Mouse (Mus musculus): Measurements from ENCODE around the gene Uncx. TPM values are rescaled to one million over a fixed set of nuclear protein-coding genes. Genes with fewer than 3 reads are reported as not detected.

Uncx gene
- total RNA-seq, 2 experiments from 2014 or later, result not detected

Other genes with a start within 250 kb of the Uncx start
- 10 to 100 TPM in 1 of 2 experiments, 1 to 10 TPM in 1; 4.5 to 11.6 TPM for gene Adap1, start 217.9 kb upstream of the Uncx start, total RNA-seq (2021)
- gene Cox19, start 192.1 kb upstream of the Uncx start, total RNA-seq (2021), result 100 to 1,000 TPM in 1 of 2 experiments, 10 to 100 TPM in 1; 75.7 to 130 TPM
- gene Cyp2w1, start 190.9 kb upstream of the Uncx start, total RNA-seq (2021), result not detected
- gene Gpr146, start 165.8 kb upstream of the Uncx start, total RNA-seq (2021), result 10 to 100 TPM; 11.0 to 23.9 TPM
- under 1 TPM; 0.53 to 0.93 TPM for gene C130050O18Rik, start 138.2 kb upstream of the Uncx start, total RNA-seq (2021)
- gene Gper1, start 120.3 kb upstream of the Uncx start, total RNA-seq (2021), result 1 to 10 TPM; 3.3 to 4.9 TPM
- gene 3110082I17Rik, start 83.0 kb upstream of the Uncx start, total RNA-seq (2021), result 1 to 10 TPM; 8.0 to 8.4 TPM
- 10 to 100 TPM; 36.4 to 38.9 TPM for gene Zfand2a, start 58.9 kb upstream of the Uncx start, total RNA-seq (2021)
- gene Micall2, start 192.8 kb downstream of the Uncx start, total RNA-seq (2021), result 1 to 10 TPM; 5.0 to 9.9 TPM
- 10 to 100 TPM; 47.8 to 53.5 TPM for gene Ints1, start 232.2 kb downstream of the Uncx start, total RNA-seq (2021)
- gene Mafk, start 248.0 kb downstream of the Uncx start, total RNA-seq (2021), result 10 to 100 TPM; 28.8 to 39.0 TPM

Data from adrenal gland, adult 18-20 months (tissue).